Mouse (Mus musculus) CH12.LX (cell line): ENCODE results near the gene Cmtm7.

Experiments used
- BHLHE40 ChIP-seq: IDR thresholded peaks from 2 replicates; pipeline ENCODE4 v1.6.1; 2011; ENCODE audit warnings: mild to moderate bottlenecking, low read depth, low read length, improper control_type of control experiment
- CHD2 ChIP-seq: IDR thresholded peaks from 2 replicates; pipeline ENCODE4 v1.6.1; 2011; ENCODE audit warnings: low read length, improper control_type of control experiment
- CTCF ChIP-seq, 2 experiments: IDR thresholded peaks in 1 of 2; conservative IDR thresholded peaks in 1 of 2; 2 replicates each; pipeline ENCODE4 v1.5.1; 2011 to 2012; ENCODE audit warnings: low read depth in 2 of 2, low read length in 2 of 2, improper control_type of control experiment in 1 of 2, inconsistent platforms in 1 of 2, mild to moderate bottlenecking in 1 of 2, moderate library complexity in 1 of 2
- POLR2AphosphoS2 ChIP-seq: IDR thresholded peaks from 2 replicates; pipeline ENCODE4 v1.6.1; 2011; ENCODE audit warnings: low read depth, low read length, improper control_type of control experiment
- SMC3 ChIP-seq: IDR thresholded peaks from 2 replicates; pipeline ENCODE4 v1.6.1; 2011; ENCODE audit warnings: low read depth, low read length, improper control_type of control experiment

DNA sequence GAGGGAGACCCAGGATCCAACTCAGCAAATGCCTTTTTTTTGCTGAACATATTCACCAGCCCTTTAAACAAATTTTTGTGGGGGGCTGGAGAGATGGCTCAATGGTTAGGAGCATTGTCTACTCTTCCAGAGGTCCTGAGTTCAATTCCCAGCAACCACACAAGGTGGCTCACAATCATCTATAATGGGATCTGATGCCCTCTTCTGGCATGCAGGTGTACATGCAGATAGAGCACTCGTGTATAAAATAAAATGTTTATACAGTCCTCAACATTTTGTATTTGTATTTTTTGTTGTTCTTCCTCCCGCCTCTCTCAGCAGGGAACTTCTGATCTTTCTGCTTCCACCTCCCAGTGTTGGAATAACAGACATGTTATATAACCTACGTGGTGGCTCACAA is 30.1 kb downstream of the Cmtm7 start:
- peak in 1 of 2 experiments; percentile 42; a peak in 2 of 4 replicates for TF ChIP-seq CTCF (conservative IDR thresholded peaks at IDR 0.05 in 1 of 2, IDR thresholded peaks at IDR 0.05 in 1 of 2; ENCODE audit: low read depth in 2 of 2, low read length in 2 of 2)
- TF ChIP-seq POLR2AphosphoS2, result no peak
- no peak for TF ChIP-seq CHD2
- TF ChIP-seq BHLHE40, result no peak
- no peak; the same call in 1 of the 2 replicates for TF ChIP-seq SMC3
